Mouse (Mus musculus) embryonic stem cell, embryonic (primary cell): ENCODE measurements around the gene Ano8.

ENCODE experiments used
- CTCF ChIA-PET, 4 experiments: fragments of 300-600 bp in 2 of 4; fragments of 350-600 bp in 2 of 4; sonication (Branson Sonifier 250); formaldehyde crosslinking; loops; one replicate each; lab custom pipeline; 2022; ENCODE audit warnings: inconsistent platforms in 2 of 4; lab: Charles Lee
- POLR2A ChIA-PET, 4 experiments: fragments of 300-600 bp in 2 of 4; fragments of 350-600 bp in 2 of 4; sonication (Branson Sonifier 250); formaldehyde crosslinking; loops; one replicate each; lab custom pipeline; 2022; ENCODE audit warnings: antibody characterized with exemption in 4 of 4, inconsistent platforms in 1 of 4; lab: Charles Lee

Ano8 gene

DNA sequence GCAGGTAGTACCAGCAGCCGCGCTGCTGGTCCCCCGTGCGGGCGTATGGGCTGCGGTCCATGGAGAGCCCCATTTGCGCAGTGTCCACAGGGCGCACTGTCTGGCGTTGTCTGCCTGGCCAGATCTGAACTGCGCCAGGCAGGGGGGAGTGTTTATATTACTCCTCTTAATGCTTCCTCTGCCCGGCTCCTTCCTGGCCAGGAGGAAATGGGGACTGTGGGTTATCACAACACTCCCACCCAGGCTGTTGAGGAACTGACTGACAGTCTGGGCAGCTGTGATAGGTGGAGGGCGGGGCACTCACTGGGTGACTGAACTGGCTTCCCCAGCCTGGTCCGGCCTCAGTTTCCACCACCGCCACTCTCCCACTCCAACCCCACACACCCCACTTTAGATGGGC lies 25.9 kb upstream of the Ano8 start, which contains the start of gene Plvap:
TSS of gene Plvap (minus strand) at position 109 of the 400 bp plus-strand sequence.
- ChIA-PET POLR2A (interaction anchor here in 1 of 4 experiments (0.5 to 1.9 kb wide), 3 partner anchors 10 to 159 kb away, joined by 3 to 4 read pairs (median 4); partner anchors contain the start of gene Bst2), CTCF (interaction anchor here in 1 of 4 experiments (1.0 to 1.7 kb wide), 3 partner anchors 10 to 16 kb away, joined by 3 to 5 read pairs (median 4); no protein-coding TSS in a partner anchor)

DNA sequence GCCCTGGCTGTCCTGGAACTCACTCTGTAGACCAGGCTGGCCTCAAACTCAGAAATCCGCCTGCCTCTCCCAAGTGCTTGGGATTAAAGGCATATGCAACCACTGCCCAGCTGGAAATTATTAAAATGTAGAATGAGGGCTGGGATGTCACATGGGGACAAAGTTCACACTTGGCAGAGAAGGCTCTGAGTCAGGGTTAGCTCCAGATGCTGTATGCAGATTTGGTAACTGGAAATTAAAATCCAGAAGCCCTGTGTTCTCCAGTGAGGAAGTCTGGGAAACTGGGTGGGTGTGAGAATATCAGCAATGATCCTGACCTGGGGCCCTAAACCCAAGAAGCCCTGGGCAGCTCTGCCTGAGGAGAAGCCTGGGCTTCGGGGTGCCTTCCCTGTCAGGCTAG lies 23.6 kb upstream of the Ano8 start:
- ChIA-PET POLR2A (interaction anchor here in 3 of 4 experiments (0.7 to 4.3 kb wide), 21 partner anchors 10 to 125 kb away, joined by 3 to 50 read pairs (median 11); partner anchors contain the start of genes Ccdc194 (in 1 of the 3), Dda1 (in 1 of the 3), Gtpbp3 (in 1 of the 3) and Mrpl34 (in 1 of the 3)), CTCF (interaction anchor here (0.5 to 4.4 kb wide), 16 partner anchors 9 to 689 kb away, joined by 3 to 47 read pairs (median 9); no protein-coding TSS in a partner anchor)

DNA sequence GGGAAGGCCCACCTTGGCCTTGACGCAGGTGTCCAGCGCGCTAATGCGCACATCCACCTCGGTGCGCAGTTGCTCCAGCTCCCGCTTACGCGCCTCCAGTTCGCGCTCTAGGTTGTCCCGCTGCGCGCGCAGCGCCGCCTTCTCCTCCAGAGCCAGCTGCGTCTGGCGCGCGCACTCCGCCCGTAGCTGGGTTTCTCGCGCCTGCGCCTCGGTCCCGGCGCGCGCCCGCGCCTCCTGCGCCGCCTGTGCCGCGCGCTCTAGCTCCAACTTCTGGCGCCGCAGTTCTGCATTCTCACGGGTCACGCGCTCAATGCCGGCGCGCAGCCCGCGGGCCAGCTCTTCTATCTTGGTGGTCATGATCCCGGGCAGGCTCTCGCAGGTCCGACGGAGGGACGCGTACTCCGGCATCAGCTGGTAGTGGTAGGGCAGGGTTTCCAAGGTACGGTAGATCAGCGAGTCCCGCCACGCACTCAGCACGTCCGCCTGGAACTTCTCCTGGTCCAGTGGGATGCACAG lies 21.9 kb upstream of the Ano8 start:
- POLR2A ChIA-PET, result interaction anchor here (0.6 to 4.3 kb wide), 83 partner anchors 9 to 809 kb away, joined by 3 to 50 read pairs (median 4); partner anchors contain the start of genes Colgalt1 (in 3 of the 4), Mvb12a (in 3 of the 4), Arrdc2 (in 2 of the 4) and Ccdc194 (in 2 of the 4)

DNA sequence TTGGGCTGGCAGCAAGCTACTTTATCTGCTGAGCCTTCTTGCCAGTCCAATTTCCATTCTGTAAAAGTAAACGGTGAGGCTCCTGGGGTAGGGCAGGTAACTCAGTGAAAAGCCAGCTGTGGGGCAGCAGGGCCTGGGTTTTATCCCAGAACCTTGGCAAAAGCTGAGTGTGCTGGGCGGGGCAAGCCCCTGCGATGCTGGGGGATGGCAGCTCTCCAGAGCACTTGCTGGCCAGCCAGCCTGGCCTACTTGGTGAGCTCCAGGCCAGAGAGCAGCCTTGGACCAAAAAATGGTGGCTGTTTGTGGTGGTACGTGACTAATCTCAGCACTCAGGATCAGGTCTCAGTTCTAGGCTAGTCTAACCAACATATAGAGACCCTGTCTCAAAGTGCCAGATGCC lies 20.2 kb upstream of the Ano8 start:
- ChIA-PET CTCF (interaction anchor here (0.6 to 4.4 kb wide), 6 partner anchors 13 to 184 kb away, joined by 3 to 14 read pairs (median 3); no protein-coding TSS in a partner anchor), POLR2A (interaction anchor here in 3 of 4 experiments (1.1 to 3.9 kb wide), 3 partner anchors 28 to 666 kb away, joined by 3 to 34 read pairs (median 5); partner anchors contain the start of genes Arrdc2 (in 1 of the 3) and Mvb12a (in 1 of the 3))

More for the DNA sequence above, 21.9 kb upstream of the Ano8 start:
- CTCF ChIA-PET, result interaction anchor here (0.5 to 4.4 kb wide), 42 partner anchors 9 to 610 kb away, joined by 3 to 47 read pairs (median 5); partner anchors contain the start of genes Mrpl34 (in 3 of the 4), Dda1 (in 1 of the 4), Nr2f6 (in 1 of the 4) and Rpl18a (in 1 of the 4)

DNA sequence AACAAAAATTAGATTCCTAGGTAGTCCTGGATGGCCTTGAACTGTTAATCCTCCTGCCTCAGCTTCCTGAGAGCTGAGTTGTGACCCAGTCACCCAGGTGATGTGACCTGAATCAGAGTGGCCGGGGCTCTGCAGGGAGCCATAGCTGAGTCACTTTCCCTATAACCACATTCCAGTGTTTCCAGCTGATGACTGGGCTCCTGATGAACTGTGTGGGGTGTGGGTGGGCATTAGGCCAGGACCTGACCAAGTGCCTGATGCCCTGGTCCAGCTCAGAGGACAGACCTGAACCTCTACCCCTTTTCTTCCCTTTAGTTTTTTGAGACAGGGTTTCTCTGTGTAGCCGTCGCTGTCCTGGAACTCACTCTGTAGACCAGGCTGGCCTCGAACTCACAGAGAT lies 19.6 kb upstream of the Ano8 start:
- POLR2A ChIA-PET, result interaction anchor here in 2 of 4 experiments (1.1 to 3.9 kb wide), 2 partner anchors 28 to 666 kb away, joined by 3 to 34 read pairs; partner anchors contain the start of gene Arrdc2 (in 1 of the 2)
- CTCF ChIA-PET, result interaction anchor here in 3 of 4 experiments (0.6 to 4.4 kb wide), 5 partner anchors 13 to 183 kb away, joined by 3 to 14 read pairs (median 3); no protein-coding TSS in a partner anchor

DNA sequence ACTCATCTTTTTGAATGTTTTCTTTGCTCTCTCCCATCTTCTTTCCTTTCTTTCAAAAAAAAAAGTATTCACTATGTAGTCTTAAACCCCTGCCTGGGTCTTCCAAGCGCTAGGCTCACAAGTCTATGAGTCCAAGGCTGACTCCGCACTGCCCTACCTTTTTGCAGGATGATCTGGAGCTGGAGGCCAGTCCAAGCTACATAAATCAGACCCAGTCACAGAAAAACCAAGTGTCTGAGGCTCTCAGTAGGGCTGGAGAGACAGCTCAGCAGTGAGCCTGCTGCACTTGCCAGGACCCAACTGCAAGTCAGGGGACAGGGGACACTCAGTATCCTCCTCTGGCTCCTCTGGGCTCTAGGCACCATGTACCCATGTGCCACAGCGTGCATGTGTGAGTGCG lies 18.6 kb upstream of the Ano8 start:
- CTCF ChIA-PET, result interaction anchor here in 1 of 4 experiments (0.6 kb wide), 1 partner anchor 19 kb away, joined by 3 read pairs; no protein-coding TSS in a partner anchor
- POLR2A ChIA-PET, result interaction anchor here in 1 of 4 experiments (0.6 kb wide), 1 partner anchor 33 kb away, joined by 4 read pairs; no protein-coding TSS in a partner anchor

DNA sequence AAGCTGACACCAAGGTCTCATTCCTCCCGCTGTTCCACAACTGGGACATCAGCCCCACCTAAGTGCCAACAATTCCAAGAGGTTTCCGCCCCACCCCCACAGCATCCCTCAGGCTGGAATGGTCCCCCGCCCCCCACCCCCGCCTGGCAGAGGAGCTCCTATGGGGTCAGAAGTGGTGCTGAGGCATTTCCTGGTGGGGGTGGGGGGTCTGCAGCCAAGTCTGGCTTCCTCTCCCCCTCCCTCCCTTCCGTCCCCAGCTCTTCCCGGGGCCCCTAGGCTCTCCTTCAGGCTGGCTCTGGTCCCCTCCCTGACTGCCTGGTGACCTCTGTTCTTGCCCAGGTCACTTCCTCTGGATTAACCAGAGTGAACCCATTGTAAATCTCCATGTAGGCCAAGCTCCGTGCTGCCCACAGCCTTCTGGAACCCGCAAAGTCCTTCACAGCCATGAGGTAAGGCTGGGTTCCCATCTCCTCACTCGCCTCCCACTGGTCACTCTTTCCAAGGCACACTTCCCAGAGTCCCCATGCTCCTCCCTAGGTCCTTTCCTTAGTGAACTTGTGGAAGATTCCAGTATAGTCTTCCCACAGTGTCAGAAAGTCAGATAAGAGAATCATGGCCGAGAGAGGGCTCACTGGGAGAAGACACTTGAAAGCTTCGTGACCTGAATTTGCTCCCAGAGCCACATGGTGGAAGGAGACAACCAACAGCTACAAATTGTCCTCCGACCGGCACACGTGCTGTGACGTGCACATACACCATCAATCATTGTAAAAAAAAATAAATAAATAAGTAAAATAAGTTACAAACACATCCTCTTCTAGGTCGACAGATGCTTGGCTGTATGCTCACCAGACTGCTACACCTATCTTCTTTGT lies 13.3 kb upstream of the Ano8 start:
- ChIA-PET POLR2A (interaction anchor here (0.6 to 4.9 kb wide), 36 partner anchors 9 to 1724 kb away, joined by 3 to 50 read pairs (median 4); partner anchors contain the start of genes Mrpl34 (in 3 of the 4), Ccdc194 (in 2 of the 4), Gtpbp3 (in 2 of the 4) and Ap1m1 (in 1 of the 4)), CTCF (interaction anchor here (0.5 to 2.1 kb wide), 27 partner anchors 8 to 619 kb away, joined by 3 to 17 read pairs (median 4); partner anchors contain the start of genes Dda1 (in 1 of the 4) and Mrpl34 (in 1 of the 4))

DNA sequence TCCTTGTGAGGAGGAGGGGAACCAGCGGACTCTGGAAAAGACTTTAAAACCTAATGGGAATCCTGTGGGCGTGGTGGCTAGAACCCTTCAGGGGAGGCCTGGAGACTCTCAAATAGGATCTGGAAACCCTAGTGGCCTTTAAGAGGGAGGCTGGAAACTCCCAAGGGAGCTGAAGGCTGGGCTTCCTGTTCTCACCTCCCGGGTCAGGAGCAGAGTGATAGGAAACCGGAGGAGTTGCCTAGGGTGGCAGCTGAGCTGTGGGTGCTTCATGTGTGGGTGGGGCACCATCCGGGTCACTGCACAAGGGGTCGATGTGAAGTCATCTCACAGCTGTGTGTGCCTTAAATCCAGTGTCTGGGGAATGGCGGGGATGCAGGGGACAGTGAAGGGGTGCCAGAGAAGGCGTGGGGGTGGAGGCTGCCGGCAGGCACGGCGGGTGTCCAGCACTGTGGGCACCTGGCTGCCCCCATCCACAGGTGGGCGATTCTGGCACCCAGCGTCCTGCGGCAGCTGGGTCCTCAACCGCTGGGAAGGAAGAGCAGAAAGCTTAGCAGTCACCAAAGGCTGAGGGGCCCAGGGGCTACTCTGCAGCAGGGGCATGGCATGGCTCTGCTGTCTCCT lies 12.2 kb upstream of the Ano8 start:
- ChIA-PET POLR2A (interaction anchor here (0.7 to 4.9 kb wide), 33 partner anchors 10 to 800 kb away, joined by 3 to 50 read pairs (median 4); partner anchors contain the start of genes Mrpl34 (in 3 of the 4), Ccdc194 (in 2 of the 4), Gtpbp3 (in 2 of the 4) and Ap1m1 (in 1 of the 4)), CTCF (interaction anchor here (0.5 to 2.1 kb wide), 23 partner anchors 9 to 668 kb away, joined by 3 to 17 read pairs (median 3); partner anchors contain the start of gene Mrpl34 (in 1 of the 4))

DNA sequence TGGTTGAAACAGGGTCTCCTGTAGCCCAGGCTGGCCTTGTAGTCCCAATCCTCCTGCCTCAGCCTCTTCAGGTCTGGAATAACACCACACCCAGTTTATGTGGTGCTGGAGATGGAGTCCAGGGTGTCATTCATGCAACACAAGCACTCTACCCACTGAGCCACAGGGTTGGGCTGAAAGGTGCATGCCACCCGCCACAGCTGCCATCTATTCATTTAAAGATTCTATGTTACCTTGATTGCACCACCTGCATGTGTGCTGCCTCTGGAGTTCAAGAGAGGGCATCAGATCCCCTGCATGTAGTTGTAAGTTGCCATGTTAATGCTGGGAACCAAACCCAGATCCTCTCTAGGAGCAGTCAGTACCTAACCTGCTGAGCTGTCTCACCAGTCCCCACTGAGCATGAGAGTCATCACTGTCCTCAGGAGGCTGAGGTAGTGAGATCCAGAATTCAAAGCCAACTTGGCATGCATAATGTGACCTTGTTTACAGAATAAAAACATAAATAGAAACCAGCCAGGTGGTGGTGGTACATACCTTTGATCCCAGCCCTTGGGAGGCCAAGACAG lies 11.4 kb upstream of the Ano8 start:
- POLR2A ChIA-PET, result interaction anchor here in 3 of 4 experiments (1.0 to 4.9 kb wide), 10 partner anchors 10 to 799 kb away, joined by 3 to 50 read pairs (median 6); partner anchors contain the start of genes Gtpbp3 (in 1 of the 3), Jund (in 1 of the 3) and Mrpl34 (in 1 of the 3)
- CTCF ChIA-PET, result interaction anchor here in 3 of 4 experiments (0.5 to 2.1 kb wide), 10 partner anchors 11 to 99 kb away, joined by 3 to 17 read pairs (median 4); no protein-coding TSS in a partner anchor

DNA sequence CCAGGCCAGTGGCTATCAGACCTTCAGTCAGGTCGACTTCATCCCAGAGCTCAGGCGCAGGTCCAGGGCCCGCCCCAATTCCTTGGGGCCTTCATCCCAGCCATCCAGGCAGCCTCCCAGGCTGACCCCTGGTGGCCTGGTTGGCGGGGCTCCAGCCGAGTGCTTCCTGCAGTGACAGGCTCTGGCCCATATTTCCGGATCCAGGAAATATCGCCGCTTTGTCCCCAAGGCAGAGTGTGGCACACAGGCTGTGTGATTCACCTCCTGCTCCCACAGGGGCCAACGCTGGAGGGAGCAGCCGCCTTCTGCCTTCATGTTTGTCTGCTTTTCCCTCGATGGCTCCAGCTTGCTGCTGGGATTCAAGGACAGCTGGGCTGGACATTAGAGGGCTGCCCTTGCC lies 10.7 kb upstream of the Ano8 start:
- CTCF ChIA-PET, result interaction anchor here (0.6 to 1.9 kb wide), 11 partner anchors 10 to 99 kb away, joined by 3 to 9 read pairs (median 3); no protein-coding TSS in a partner anchor

DNA sequence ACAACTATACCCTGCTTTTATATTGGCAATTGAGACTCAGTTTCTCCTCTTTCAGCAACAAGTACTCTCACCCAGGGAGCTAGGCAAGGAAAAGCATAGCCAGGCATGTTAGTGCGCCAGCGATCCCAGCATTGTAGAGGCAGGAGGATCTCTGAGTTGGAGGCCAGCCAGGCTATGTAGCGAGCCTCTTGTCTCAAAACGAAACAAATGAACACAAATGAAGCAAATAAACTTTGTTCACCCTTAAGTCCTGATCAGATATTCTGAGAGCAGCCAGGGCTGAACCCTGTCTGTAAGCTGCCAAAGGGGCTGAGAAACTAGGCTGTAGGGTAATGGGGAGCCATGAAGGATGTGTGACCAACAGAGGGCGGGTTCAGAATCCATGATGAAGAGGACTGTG lies 10.0 kb upstream of the Ano8 start:
- POLR2A ChIA-PET, result interaction anchor here in 3 of 4 experiments (0.6 to 4.9 kb wide), 6 partner anchors 12 to 81 kb away, joined by 3 to 50 read pairs (median 5); partner anchors contain the start of gene Mrpl34 (in 1 of the 3)

More for the DNA sequence above, 10.7 kb upstream of the Ano8 start:
- POLR2A ChIA-PET, result interaction anchor here in 3 of 4 experiments (0.6 to 4.9 kb wide), 9 partner anchors 9 to 819 kb away, joined by 3 to 50 read pairs (median 6); partner anchors contain the start of genes Gtpbp3 (in 1 of the 3) and Mrpl34 (in 1 of the 3)

DNA sequence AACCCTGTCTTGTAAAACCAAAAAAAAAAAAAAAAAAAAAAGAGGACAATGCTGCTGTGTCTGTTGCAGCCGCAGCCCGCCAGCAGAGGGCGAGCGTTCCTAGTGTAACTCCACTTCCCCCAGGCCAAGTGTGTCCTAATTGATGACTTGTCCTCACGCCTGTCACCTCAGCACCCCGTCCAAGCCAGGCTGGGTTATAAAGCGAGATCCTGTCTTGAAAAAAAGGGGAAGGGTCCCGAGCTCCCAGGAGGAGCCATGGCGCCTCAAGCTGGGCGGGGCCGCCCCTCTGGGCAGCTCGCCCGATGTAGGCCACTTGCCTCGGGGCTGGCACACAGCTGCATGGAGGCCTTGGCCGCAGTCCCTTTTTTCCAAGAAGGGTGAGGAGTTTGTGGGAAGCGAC lies 9.3 kb upstream of the Ano8 start:
- CTCF ChIA-PET, result interaction anchor here (0.6 to 1.7 kb wide), 21 partner anchors 13 to 1063 kb away, joined by 3 to 12 read pairs (median 4); partner anchors contain the start of gene Colgalt1 (in 1 of the 4)
- POLR2A ChIA-PET, result interaction anchor here in 3 of 4 experiments (0.6 to 4.9 kb wide), 6 partner anchors 10 to 924 kb away, joined by 3 to 50 read pairs (median 4); no protein-coding TSS in a partner anchor

More for the DNA sequence above, 10.0 kb upstream of the Ano8 start:
- CTCF ChIA-PET, result interaction anchor here (0.7 to 1.7 kb wide), 16 partner anchors 9 to 122 kb away, joined by 3 to 12 read pairs (median 6); partner anchors contain the start of gene Colgalt1 (in 1 of the 4)

DNA sequence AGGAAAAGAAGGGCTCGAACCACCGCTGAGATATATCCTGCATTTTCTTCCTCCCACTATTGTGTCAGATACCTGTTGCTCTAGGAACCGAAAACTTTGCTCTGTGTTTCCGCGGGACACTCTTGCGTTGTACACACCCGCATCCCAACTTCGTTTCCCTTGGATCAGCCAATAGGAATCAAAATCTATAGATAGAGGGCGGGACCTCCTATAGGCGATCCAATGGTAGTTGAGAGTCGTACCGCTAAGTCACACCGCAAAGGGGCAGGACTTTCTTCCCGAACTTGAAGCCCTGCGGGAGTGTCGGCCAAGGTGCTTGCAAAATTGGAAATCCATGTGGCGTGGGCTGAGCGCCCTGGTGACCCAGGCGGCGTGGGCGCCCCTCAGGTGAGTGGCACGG lies 2.7 kb upstream of the Ano8 start:
- ChIA-PET CTCF (interaction anchor here in 3 of 4 experiments (0.8 to 2.5 kb wide), 5 partner anchors 11 to 103 kb away, joined by 3 to 6 read pairs (median 3); partner anchors contain the start of gene Mrpl34 (in 1 of the 3)), POLR2A (interaction anchor here in 3 of 4 experiments (0.5 to 4.4 kb wide), 15 partner anchors 10 to 591 kb away, joined by 3 to 25 read pairs (median 5); partner anchors contain the start of genes Dda1 (in 2 of the 3), Mrpl34 (in 2 of the 3), Abhd8 (in 1 of the 3) and Ankle1 (in 1 of the 3))

DNA sequence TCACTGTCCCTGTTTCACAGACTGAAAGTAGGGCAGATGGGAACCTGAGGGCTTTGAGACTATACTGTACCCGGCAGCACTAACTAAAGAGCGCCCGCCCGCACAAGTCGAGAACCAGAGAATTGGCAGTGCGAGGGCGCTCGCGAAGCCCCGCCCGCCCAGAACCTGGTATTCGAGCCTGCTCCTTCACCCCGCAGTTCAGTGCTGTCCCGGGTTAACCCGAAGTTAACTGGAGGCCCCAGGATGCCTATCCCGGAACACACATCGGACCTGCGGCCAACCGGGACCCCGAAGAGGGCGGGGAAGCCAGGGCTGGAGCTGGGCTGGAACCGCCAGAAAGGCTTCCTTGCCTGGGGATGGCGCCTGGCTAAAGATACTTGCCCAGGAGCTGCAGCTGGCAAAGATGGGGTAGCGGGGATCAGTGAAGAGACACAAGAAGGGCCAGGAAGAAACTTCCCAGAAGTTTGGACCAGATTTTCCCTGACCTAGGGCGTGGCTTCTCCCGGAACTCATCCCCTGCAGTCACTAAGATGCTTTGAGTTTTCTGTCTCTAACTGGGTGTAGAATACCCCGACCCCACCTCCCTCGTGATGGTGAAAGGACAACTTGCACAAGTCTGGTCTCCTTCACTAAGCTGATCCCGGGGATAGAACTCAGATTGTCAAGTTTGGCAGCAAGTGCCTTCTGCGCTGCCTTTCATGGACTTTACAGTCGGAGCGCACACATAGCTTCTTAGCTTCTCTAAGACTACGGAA lies 2.1 kb upstream of the Ano8 start, which contains the start of gene Gtpbp3:
TSS of gene Gtpbp3 (plus strand) at position 413 of the 755 bp plus-strand sequence.
- ChIA-PET POLR2A (interaction anchor here in 3 of 4 experiments (0.5 to 4.4 kb wide), 15 partner anchors 10 to 591 kb away, joined by 3 to 25 read pairs (median 5); partner anchors contain the start of genes Dda1 (in 2 of the 3), Mrpl34 (in 2 of the 3), Abhd8 (in 1 of the 3) and Ankle1 (in 1 of the 3)), CTCF (interaction anchor here in 3 of 4 experiments (0.8 to 2.5 kb wide), 5 partner anchors 10 to 102 kb away, joined by 3 to 6 read pairs (median 3); partner anchors contain the start of gene Mrpl34 (in 1 of the 3))
